ENCODE assay signal across 11 mouse cellular contexts in genomic region chr12:53448040-53448439, GRCm38 (mm10).
DNase-seq lines count a peak whose midpoint lies in the region; ATAC-seq and TF ChIP-seq lines count a peak whose summit lies in the region.
"Had no signal": no experiment of that assay in that cellular context is flagged by ENCODE, and none has a peak within 500 bp of the region (broad histone marks: within the 10 kb centered on the region; RNA-seq: fewer than 3 reads in every experiment).

No protein-coding gene starts in this region.

- 0 out of 2 replicates have a peak overlapping the region, but pooled peaks have one; percentile 40 for H3K27ac ChIP-seq in embryonic facial prominence, embryonic 14.5 days (replicated peaks; ENCODE audit: low read depth, low read length)
- H3K27ac ChIP-seq in midbrain, embryonic 14.5 days (replicated peaks; ENCODE audit: low read depth, low read length), result no peak overlapping the region
- no peak overlapping the region for H3K27ac ChIP-seq in stomach, postnatal 0 days (replicated peaks)
- no peak overlapping the region for H3K27ac ChIP-seq in kidney, embryonic 15.5 days

- H3K27me3 ChIP-seq in embryonic facial prominence, embryonic 14.5 days (replicated peaks; ENCODE audit: control insufficient read depth, insufficient read depth, low read length), result no peaks in the 10 kb centered on the region
- H3K27me3 ChIP-seq in midbrain, embryonic 14.5 days (ENCODE audit: control insufficient read depth, insufficient read depth, low read length), result no peaks in the 10 kb centered on the region
- no peaks in the 10 kb centered on the region for H3K27me3 ChIP-seq in stomach, postnatal 0 days (ENCODE audit: control insufficient read depth, insufficient read depth, low read length)
- no peaks in the 10 kb centered on the region for H3K27me3 ChIP-seq in kidney, embryonic 15.5 days

- no peak overlapping the region for H3K9ac ChIP-seq in embryonic facial prominence, embryonic 14.5 days (ENCODE audit: low read depth, low read length)
- no peak overlapping the region for H3K9ac ChIP-seq in midbrain, embryonic 14.5 days (replicated peaks; ENCODE audit: low read length)
- H3K9ac ChIP-seq in stomach, postnatal 0 days (ENCODE audit: low read length), result no peak overlapping the region
- H3K9ac ChIP-seq in kidney, embryonic 15.5 days, result no peak overlapping the region

- H3K4me2 ChIP-seq in embryonic facial prominence, embryonic 14.5 days (ENCODE audit: low read depth, low read length), result no peak overlapping the region
- no peak overlapping the region for H3K4me2 ChIP-seq in midbrain, embryonic 14.5 days (ENCODE audit: low read length)
- no peak overlapping the region for H3K4me2 ChIP-seq in stomach, postnatal 0 days (replicated peaks; ENCODE audit: low read depth)
- H3K4me2 ChIP-seq in kidney, embryonic 15.5 days, result no peak overlapping the region
- H3K4me2 ChIP-seq: liver, embryonic 11.5 days had no signal

- TF ChIP-seq CTCF in stomach, postnatal 0 days (IDR thresholded peaks at IDR 0.05; ENCODE audit: low read depth), result no peak

- no peak overlapping the region for H3K4me3 ChIP-seq in embryonic facial prominence, embryonic 14.5 days (ENCODE audit: low read depth, low read length)
- no peak overlapping the region for H3K4me3 ChIP-seq in midbrain, embryonic 14.5 days (replicated peaks; ENCODE audit: low read depth, low read length)
- no peak overlapping the region for H3K4me3 ChIP-seq in stomach, postnatal 0 days (ENCODE audit: low read depth, low read length)
- H3K4me3 ChIP-seq in kidney, embryonic 15.5 days (replicated peaks), result no peak overlapping the region
- H3K4me3 ChIP-seq: myocyte had no signal

- H3K9me3 ChIP-seq in embryonic facial prominence, embryonic 14.5 days (ENCODE audit: control insufficient read depth, low read length), result no peaks in the 10 kb centered on the region
- no peaks in the 10 kb centered on the region for H3K9me3 ChIP-seq in midbrain, embryonic 14.5 days (ENCODE audit: control insufficient read depth, low read length)
- no peaks in the 10 kb centered on the region for H3K9me3 ChIP-seq in stomach, postnatal 0 days (ENCODE audit: control insufficient read depth, low read length)
- H3K9me3 ChIP-seq in kidney, embryonic 15.5 days (replicated peaks), result no peaks in the 10 kb centered on the region

- H3K36me3 ChIP-seq in embryonic facial prominence, embryonic 14.5 days (ENCODE audit: control insufficient read depth, insufficient read depth, low read length), result no peaks in the 10 kb centered on the region
- no peaks in the 10 kb centered on the region for H3K36me3 ChIP-seq in midbrain, embryonic 14.5 days (ENCODE audit: control insufficient read depth, insufficient read depth, low read length)
- no peaks in the 10 kb centered on the region for H3K36me3 ChIP-seq in stomach, postnatal 0 days (ENCODE audit: control insufficient read depth, insufficient read depth, low read length)
- no peaks in the 10 kb centered on the region for H3K36me3 ChIP-seq in kidney, embryonic 15.5 days

- peak; percentile 4 for DNase-seq in cerebellum, adult 9-11 months
- DNase-seq in cerebellum, adult 8-10 months, result no peak
- DNase-seq in embryonic facial prominence, embryonic 14.5 days (ENCODE audit: low spot score), result peak; percentile 55
- DNase-seq in layer of hippocampus, adult 18-20 months (ENCODE audit: low spot score in 2 of 2), result peak; percentile 1 to 30
- peak; percentile 62 for DNase-seq in midbrain, embryonic 14.5 days
- no peak for DNase-seq in stomach, postnatal 0 days (ENCODE audit: low spot score)
- no peak for DNase-seq in thymus, postnatal 14 days
- DNase-seq: adrenal gland, adult 8-10 months had no signal

- ATAC-seq in embryonic facial prominence, embryonic 14.5 days (ENCODE audit: low read depth), result no peak
- ATAC-seq in midbrain, embryonic 14.5 days (ENCODE audit: low FRiP score, low TSS enrichment), result no peak
- no peak for ATAC-seq in stomach, postnatal 0 days (ENCODE audit: low FRiP score, low TSS enrichment)
- ATAC-seq in kidney, embryonic 15.5 days (replicated peaks; ENCODE audit: low FRiP score), result no peak

- peaks cover 3% of the 10 kb centered on the region for H3K4me1 ChIP-seq in embryonic facial prominence, embryonic 14.5 days (ENCODE audit: control insufficient read depth, insufficient read depth, low read length)
- peaks cover 26% of the 10 kb centered on the region for H3K4me1 ChIP-seq in midbrain, embryonic 14.5 days (ENCODE audit: control insufficient read depth, insufficient read depth, low read length)
- no peaks in the 10 kb centered on the region for H3K4me1 ChIP-seq in stomach, postnatal 0 days (replicated peaks; ENCODE audit: control insufficient read depth, insufficient read depth)
- peaks cover 6% of the 10 kb centered on the region; the same call in 1 of the 2 replicates for H3K4me1 ChIP-seq in kidney, embryonic 15.5 days

- WGBS in embryonic facial prominence, embryonic 14.5 days, result 21% methylated on average over 3 of the region's 3 CpGs
- WGBS in midbrain, embryonic 14.5 days, result 3% methylated on average over 3 of the region's 3 CpGs
- 32% methylated on average over 3 of the region's 3 CpGs for WGBS in stomach, postnatal 0 days
- 14% methylated on average over 3 of the region's 3 CpGs for WGBS in kidney, embryonic 15.5 days

- no peak for TF ChIP-seq EP300 in stomach, postnatal 0 days (optimal IDR thresholded peaks at IDR 0.05)

Comparison
In these comparisons a context has a peak if more than half of its experiments do, and no peak if none do; other contexts are left out.
1. DNase-seq: peak in cerebellum, adult 9-11 months (single experiment), embryonic facial prominence, embryonic 14.5 days (single experiment), layer of hippocampus, adult 18-20 months (2 of 2) and midbrain, embryonic 14.5 days (single experiment); none in cerebellum, adult 8-10 months (single experiment), stomach, postnatal 0 days (single experiment) and thymus, postnatal 14 days (single experiment).